Mouse (Mus musculus): ENCODE data around the gene Trem1.

The Trem1 gene

GRCm38 (mm10) chr17:48232518-48232917, at the start of gene Trem1:
Trem1 (plus strand) TSS chr17:48232768.
- DNase-seq (ENCODE audit: low spot score in 2 of 2): peak; percentile 32 to 44

- peak; percentile 14 to 26 for DNase-seq (ENCODE audit: low spot score in 2 of 2)
These were observed 47.3 kb upstream of the Trem1 start for GRCm38 (mm10) chr17:48185252-48185651.

- no peak for DNase-seq (ENCODE audit: low spot score in 2 of 2)
These were observed 40.2 kb upstream of the Trem1 start for GRCm38 (mm10) chr17:48192366-48192765.

GRCm38 (mm10) chr17:48203086-48203485, 29.5 kb upstream of the Trem1 start:
- no peak for DNase-seq (ENCODE audit: low spot score in 2 of 2)

GRCm38 (mm10) chr17:48212596-48212995, 20.0 kb upstream of the Trem1 start:
- no peak for DNase-seq (ENCODE audit: low spot score in 2 of 2)

GRCm38 (mm10) chr17:48213511-48213910, 19.1 kb upstream of the Trem1 start:
- no peak for DNase-seq (ENCODE audit: low spot score in 2 of 2)

GRCm38 (mm10) chr17:48215429-48215828, 17.1 kb upstream of the Trem1 start:
- no peak for DNase-seq (ENCODE audit: low spot score in 2 of 2)

- DNase-seq (ENCODE audit: low spot score in 2 of 2): peak in 1 of 2 experiments; percentile 9
These were observed 1.9 kb upstream of the Trem1 start for GRCm38 (mm10) chr17:48230680-48231079.

GRCm38 (mm10) chr17:48233789-48234188, 1.2 kb downstream of the Trem1 start:
- DNase-seq (ENCODE audit: low spot score in 2 of 2): no peak

GRCm38 (mm10) chr17:48234550-48234949, 2.0 kb downstream of the Trem1 start:
- DNase-seq (ENCODE audit: low spot score in 2 of 2): no peak

- no peak for DNase-seq (ENCODE audit: low spot score in 2 of 2)
These were observed 3.3 kb downstream of the Trem1 start for GRCm38 (mm10) chr17:48235773-48236370.

- no peak for DNase-seq (ENCODE audit: low spot score in 2 of 2)
These were observed 5.1 kb downstream of the Trem1 start for GRCm38 (mm10) chr17:48237621-48238020.

GRCm38 (mm10) chr17:48247221-48247928, 14.8 kb downstream of the Trem1 start, which contains the start of gene Trem3:
Trem3 (plus strand) TSS chr17:48247777.
- peak; percentile 20 to 49 for DNase-seq (ENCODE audit: low spot score in 2 of 2)

- no peak for DNase-seq (ENCODE audit: low spot score in 2 of 2)
These were observed 16.5 kb downstream of the Trem1 start for GRCm38 (mm10) chr17:48249039-48249438.

GRCm38 (mm10) chr17:48249501-48249900, 16.9 kb downstream of the Trem1 start:
- no peak for DNase-seq (ENCODE audit: low spot score in 2 of 2)

GRCm38 (mm10) chr17:48250631-48251030, 18.1 kb downstream of the Trem1 start:
- no peak for DNase-seq (ENCODE audit: low spot score in 2 of 2)

- no peak for DNase-seq (ENCODE audit: low spot score in 2 of 2)
These were observed 24.0 kb downstream of the Trem1 start for GRCm38 (mm10) chr17:48256575-48256974.

- peak; percentile 25 to 42 for DNase-seq (ENCODE audit: low spot score in 2 of 2)
These were observed 29.3 kb downstream of the Trem1 start for GRCm38 (mm10) chr17:48261868-48262267.

GRCm38 (mm10) chr17:48263741-48264362, 31.3 kb downstream of the Trem1 start, which contains the start of gene Treml4:
Treml4 (plus strand) TSS chr17:48264295.
- no peak for DNase-seq (ENCODE audit: low spot score in 2 of 2)

- no peak for DNase-seq (ENCODE audit: low spot score in 2 of 2)
These were observed 32.1 kb downstream of the Trem1 start for GRCm38 (mm10) chr17:48264662-48265061.

GRCm38 (mm10) chr17:48266138-48266537, 33.6 kb downstream of the Trem1 start:
- DNase-seq (ENCODE audit: low spot score in 2 of 2): no peak

- DNase-seq (ENCODE audit: low spot score in 2 of 2): no peak
These were observed 34.2 kb downstream of the Trem1 start for GRCm38 (mm10) chr17:48266610-48267304.
